Mouse (Mus musculus) heart, adult 2 months (tissue): Measurements from ENCODE around the gene Eml1. TPM values are rescaled to one million over a fixed set of nuclear protein-coding genes. Genes with fewer than 3 reads are reported as not detected.
"Not testable (repeated sequence)": the region's sequence is repeated elsewhere in the genome, so short reads cannot be mapped to it uniquely, and the experiment has no call there.

ENCODE experiments used
- DNase-seq, 2 experiments: peaks; one replicate each; pipeline ENCODE4 v3.0.0; 2021
- H3K27ac ChIP-seq: fragments of 200-600 bp; 2 replicates; pipeline ENCODE4 v1.8.1; 2022
- H3K27me3 ChIP-seq: fragments of 200-500 bp; 2 replicates; pipeline ENCODE4 v1.6.1; 2012; ENCODE audit warnings: mild to moderate bottlenecking, low read length, inconsistent platforms, mixed read lengths; ENCODE audit not compliant: control insufficient read depth, insufficient read depth
- H3K36me3 ChIP-seq: fragments of 200-500 bp; 2 replicates; pipeline ENCODE4 v1.6.1; 2012; ENCODE audit warnings: low read length, inconsistent platforms; ENCODE audit not compliant: control insufficient read depth, insufficient read depth
- H3K4me1 ChIP-seq: fragments of 200-500 bp; 2 replicates; pipeline ENCODE4 v1.6.1; 2011; ENCODE audit warnings: low read length; ENCODE audit not compliant: control insufficient read depth, insufficient read depth
- H3K4me3 ChIP-seq: fragments of 200-600 bp; 2 replicates; pipeline ENCODE4 v1.8.1; 2022
- H3K79me2 ChIP-seq: fragments of 200-500 bp; replicated peaks from 2 replicates; pipeline ENCODE4 v1.6.1; 2012; ENCODE audit warnings: mild to moderate bottlenecking, inconsistent platforms, low read length, moderate library complexity, mixed read lengths; ENCODE audit not compliant: control insufficient read depth, insufficient read depth
- H3K9ac ChIP-seq: fragments of 200-500 bp; 2 replicates; pipeline ENCODE4 v1.6.1; 2012; ENCODE audit warnings: low read depth, mild to moderate bottlenecking, control low read depth, inconsistent platforms, low read length, mixed read lengths
- CTCF ChIP-seq: fragments of 200-600 bp; IDR thresholded peaks from 2 replicates; pipeline ENCODE4 v1.8.1; 2022; ENCODE audit warnings: antibody characterized with exemption, mild to moderate bottlenecking, moderate library complexity
- EP300 ChIP-seq: fragments of 200-500 bp; IDR thresholded peaks from 2 replicates; pipeline ENCODE4 v1.6.1; 2011; ENCODE audit warnings: low read depth, low read length, control low read depth; ENCODE audit not compliant: insufficient read depth
- POLR2A ChIP-seq: fragments of 200-500 bp; IDR thresholded peaks from 2 replicates; pipeline ENCODE4 v1.6.1; 2011; ENCODE audit warnings: mild to moderate bottlenecking, low read depth, low read length, control low read depth; ENCODE audit not compliant: insufficient read depth
- WGBS: fragments of 180-500 bp; shearing (Covaris S2); methylation state at CpG from one replicate; pipeline ENCODE4 v1.1.7; 2018; 5-methylcytosine and 5-hydroxymethylcytosine counted together
- intact Hi-C: fragments of 180-260 bp; cut with DNase I; formaldehyde crosslinking; loops from one replicate; pipeline ENCODE4 v1.15.1; 2025
- polyA plus RNA-seq: library from polyadenylated mRNA; depleted of rRNA; stranded (reverse); fragments of >200 nt; gene quantifications from 2 replicates; pipeline ENCODE4 v1.2.3, GENCODE M21; 2012
- total RNA-seq, 2 experiments: library from RNA; stranded (reverse); gene quantifications; 2 replicates each; pipeline ENCODE4 v1.2.3; 2021

Gene Eml1
- total and polyA plus RNA-seq, 3 experiments: 68.7 to 84.7 (median 73.5) TPM

GRCm38 (mm10) chr12:108490954-108491353 lies 120.2 kb downstream of the Eml1 start:
- DNase-seq: no peak
- Histone ChIP-seq H3K27me3 (no peaks in the 10 kb centered on the region), H3K4me1 (peaks cover 4% of the 10 kb centered on the region), H3K9ac (no peak overlapping the region), H3K79me2 (no peaks in the 10 kb centered on the region), H3K36me3 (no peaks in the 10 kb centered on the region), H3K27ac (no peak overlapping the region), H3K4me3 (no peak overlapping the region)
- WGBS: 67% methylated on average over 7 of the region's 7 CpGs
- intact Hi-C loops: loop anchor here (2.0 to 5.0 kb wide), 2 partner anchors 66 to 284 kb away; no protein-coding TSS in a partner anchor
- TF ChIP-seq POLR2A: no peak
- peak; percentile 33 for TF ChIP-seq CTCF

GRCm38 (mm10) chr12:108494011-108494541 lies 123.3 kb downstream of the Eml1 start:
- no peak overlapping the region for H3K27ac ChIP-seq
- WGBS: 29% methylated on average over 4 of the region's 4 CpGs

DNA sequence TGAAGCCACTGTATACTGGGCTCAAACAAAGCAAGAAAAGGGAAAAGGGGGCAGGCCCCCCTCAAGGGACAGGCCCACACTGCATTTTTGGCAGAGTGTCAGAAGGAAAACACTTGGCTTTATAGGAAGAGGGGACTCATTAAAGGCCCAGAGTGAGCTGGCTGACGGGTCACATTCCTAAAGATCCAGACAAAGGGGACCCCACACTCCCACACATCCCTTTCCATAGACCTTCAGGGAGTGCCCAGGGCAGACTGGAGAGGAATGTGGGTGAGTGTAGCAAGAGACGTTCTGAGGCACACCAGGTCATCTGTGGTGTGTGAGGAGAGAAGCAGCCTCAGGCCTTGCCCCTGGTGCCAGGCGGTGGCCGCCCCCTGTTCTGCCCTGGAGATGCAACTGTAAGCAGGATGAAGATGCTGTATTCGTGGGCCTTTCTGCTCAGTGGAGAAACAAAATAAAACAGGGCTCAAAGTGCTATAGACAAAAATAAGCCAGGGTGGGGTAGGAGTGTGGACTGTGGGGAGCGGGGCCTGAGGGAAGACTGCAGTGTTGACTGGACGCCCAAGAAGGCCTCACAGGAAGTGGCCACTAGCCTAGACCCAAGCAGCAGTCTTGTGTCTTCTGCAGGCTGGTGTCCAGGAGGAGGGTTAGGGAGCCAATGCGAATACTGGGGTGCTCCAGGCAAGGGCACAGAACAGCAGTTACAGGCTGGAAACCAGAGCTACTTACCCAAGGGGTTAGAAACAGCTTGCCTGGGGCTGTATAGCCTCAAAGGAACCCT lies 124.9 kb downstream of the Eml1 start:
- Histone ChIP-seq H3K9ac (no peak overlapping the region), H3K27me3 (no peaks in the 10 kb centered on the region), H3K4me3 (no peak overlapping the region), H3K36me3 (no peaks in the 10 kb centered on the region), H3K79me2 (no peaks in the 10 kb centered on the region), H3K4me1 (peaks cover 4% of the 10 kb centered on the region), H3K27ac (peak overlapping the region; percentile 28; the same call in 1 of the 2 replicates)
- intact Hi-C loops: loop anchor here (2.0 kb wide), 1 partner anchor 163 kb away; no protein-coding TSS in a partner anchor
- peak in 1 of 2 experiments; percentile 19 for DNase-seq
- TF ChIP-seq CTCF: no peak
- TF ChIP-seq EP300: no peak
- 54% methylated on average over 8 of the region's 8 CpGs for WGBS

More at GRCm38 (mm10) chr12:108494011-108494541, 123.3 kb downstream of the Eml1 start:
- Histone ChIP-seq H3K4me1 (peaks cover 4% of the 10 kb centered on the region), H3K36me3 (no peaks in the 10 kb centered on the region), H3K9ac (no peak overlapping the region), H3K79me2 (no peaks in the 10 kb centered on the region), H3K27me3 (no peaks in the 10 kb centered on the region), H3K4me3 (no peak overlapping the region)
- peak; percentile 17 to 41 for DNase-seq
- intact Hi-C loops: loop anchor here (1.0 to 5.0 kb wide), 3 partner anchors 130 to 287 kb away; no protein-coding TSS in a partner anchor
- 0 out of 2 replicates have a peak, but pooled peaks have one; percentile 15 for TF ChIP-seq EP300
- TF ChIP-seq CTCF: peak; percentile 97
- no peak for TF ChIP-seq POLR2A

DNA sequence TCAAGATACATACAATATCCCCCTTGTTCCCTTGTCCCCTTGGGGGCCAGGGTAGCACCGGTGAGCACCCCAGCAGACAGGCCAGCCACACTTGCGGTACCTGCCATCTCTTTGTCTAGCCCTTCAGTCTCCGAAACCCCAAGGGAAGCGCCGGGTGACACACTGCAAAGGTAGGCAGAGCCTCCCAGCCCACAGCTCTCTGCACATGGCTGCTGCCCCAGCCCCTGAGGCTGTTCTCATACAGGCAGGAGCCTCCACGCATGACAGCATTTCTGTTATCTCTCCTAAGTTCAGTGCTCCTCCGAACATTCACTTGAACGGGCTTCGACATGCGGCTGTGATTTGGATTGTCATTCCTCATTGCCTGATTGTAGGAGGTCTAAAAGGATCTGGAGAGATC lies 132.3 kb downstream of the Eml1 start:
- Histone ChIP-seq H3K9ac (no peak overlapping the region), H3K79me2 (no peaks in the 10 kb centered on the region), H3K4me1 (no peaks in the 10 kb centered on the region; the same call in 1 of the 2 replicates), H3K36me3 (no peaks in the 10 kb centered on the region), H3K27me3 (no peaks in the 10 kb centered on the region), H3K27ac (no peak overlapping the region), H3K4me3 (no peak overlapping the region)
- no peak for DNase-seq
- WGBS: 63% methylated on average over 10 of the region's 10 CpGs
- intact Hi-C loops: no loop called here
- TF ChIP-seq POLR2A (no peak), EP300 (no peak), CTCF (no peak)

GRCm38 (mm10) chr12:108503582-108503981 lies 132.8 kb downstream of the Eml1 start:
- Histone ChIP-seq H3K36me3 (no peaks in the 10 kb centered on the region), H3K79me2 (no peaks in the 10 kb centered on the region), H3K9ac (no peak overlapping the region), H3K4me1 (no peaks in the 10 kb centered on the region; the same call in 1 of the 2 replicates), H3K27ac (no peak overlapping the region), H3K27me3 (no peaks in the 10 kb centered on the region), H3K4me3 (peak overlapping the region; percentile 5; the same call in 1 of the 2 replicates)
- TF ChIP-seq EP300: no peak
- no peak for DNase-seq
- intact Hi-C loops: no loop called here
- WGBS: 43% methylated on average over 16 of the region's 16 CpGs

GRCm38 (mm10) chr12:108505846-108506245 lies 135.1 kb downstream of the Eml1 start:
- Histone ChIP-seq H3K27me3 (no peaks in the 10 kb centered on the region), H3K79me2 (no peaks in the 10 kb centered on the region), H3K9ac (no peak overlapping the region), H3K27ac (no peak overlapping the region), H3K4me3 (no peak overlapping the region), H3K36me3 (no peaks in the 10 kb centered on the region), H3K4me1 (no peaks in the 10 kb centered on the region)
- no peak for DNase-seq
- WGBS: 88% methylated on average over 2 of the region's 2 CpGs
- intact Hi-C loops: no loop called here
- TF ChIP-seq EP300: no peak
- no peak for TF ChIP-seq POLR2A
- TF ChIP-seq CTCF: no peak

GRCm38 (mm10) chr12:108507046-108507445 lies 136.3 kb downstream of the Eml1 start:
- DNase-seq, H3K9ac ChIP-seq, H3K79me2 ChIP-seq, intact Hi-C loops, H3K27me3 ChIP-seq, H3K27ac ChIP-seq, H3K4me3 ChIP-seq, H3K4me1 ChIP-seq, H3K36me3 ChIP-seq: not testable (repeated sequence)
- WGBS: 75% methylated on average over 3 of the region's 3 CpGs
